Mouse (Mus musculus) intestine, postnatal 0 days (tissue): Measurements from ENCODE around the gene Rtp3. TPM values are rescaled to one million over a fixed set of nuclear protein-coding genes. Genes with fewer than 3 reads are reported as not detected.

Experiments
- ATAC-seq: fragments of 200-750 bp; cut with Nextera tagmentation; 2 replicates; pipeline ENCODE4 v1.8.0; 2017; ENCODE audit warnings: mild to moderate bottlenecking, moderate TSS enrichment, moderate library complexity
- H3K27ac ChIP-seq: fragments of 300-500 bp; sonication (generic); 2 replicates; pipeline ENCODE4 v1.5.1; 2014; ENCODE audit warnings: mild to moderate bottlenecking, low read depth, low read length, moderate library complexity
- H3K27me3 ChIP-seq: fragments of 300-500 bp; sonication (generic); replicated peaks from 2 replicates; pipeline ENCODE4 v1.6.1; 2014; ENCODE audit warnings: low read length, mixed read lengths; ENCODE audit not compliant: control insufficient read depth, insufficient read depth
- H3K36me3 ChIP-seq: fragments of 300-500 bp; sonication (generic); 2 replicates; pipeline ENCODE4 v1.6.1; 2014; ENCODE audit warnings: mild to moderate bottlenecking, moderate library complexity; ENCODE audit not compliant: control insufficient read depth, insufficient read depth
- H3K4me1 ChIP-seq: fragments of 300-500 bp; sonication (generic); replicated peaks from 2 replicates; pipeline ENCODE4 v1.6.1; 2014; ENCODE audit warnings: antibody characterized with exemption, low read length, mixed read lengths; ENCODE audit not compliant: control insufficient read depth, insufficient read depth
- H3K4me2 ChIP-seq: fragments of 300-500 bp; sonication (generic); replicated peaks from 2 replicates; pipeline ENCODE4 v1.6.1; 2014; ENCODE audit warnings: low read depth, mild to moderate bottlenecking, moderate library complexity
- H3K4me3 ChIP-seq: fragments of 300-500 bp; sonication (generic); 2 replicates; pipeline ENCODE4 v1.5.1; 2014; ENCODE audit warnings: low read depth, low read length
- H3K9ac ChIP-seq: fragments of 300-500 bp; sonication (generic); 2 replicates; pipeline ENCODE4 v1.6.1; 2014; ENCODE audit warnings: mild to moderate bottlenecking, low read depth, low read length
- H3K9me3 ChIP-seq: fragments of 300-500 bp; sonication (generic); 2 replicates; pipeline ENCODE4 v1.6.1; 2016; ENCODE audit warnings: mixed run types; ENCODE audit not compliant: control insufficient read depth
- CTCF ChIP-seq: sonication (generic); IDR thresholded peaks from 2 replicates; pipeline ENCODE4 v1.5.1; 2016; ENCODE audit warnings: low read depth, mild to moderate bottlenecking, control low read depth, antibody characterized with exemption, moderate library complexity
- WGBS: fragments of 180-500 bp; shearing (Covaris S2); extraction: QIAGEN DNeasy Blood & Tissue Kit; methylation state at CpG from one replicate; pipeline ENCODE4 v1.1.7; 2014; 5-methylcytosine and 5-hydroxymethylcytosine counted together
- polyA plus RNA-seq: library from polyadenylated mRNA; unstranded; fragments of >200 nt; fragmentation: Nextera tagmentation; extraction: Ambion mirVana; gene quantifications from 2 replicates; pipeline ENCODE4 v1.2.1, GENCODE M21; 2015

The Rtp3 gene
- 0.10 and 0.17 TPM in 2 replicates for polyA plus RNA-seq

DNA sequence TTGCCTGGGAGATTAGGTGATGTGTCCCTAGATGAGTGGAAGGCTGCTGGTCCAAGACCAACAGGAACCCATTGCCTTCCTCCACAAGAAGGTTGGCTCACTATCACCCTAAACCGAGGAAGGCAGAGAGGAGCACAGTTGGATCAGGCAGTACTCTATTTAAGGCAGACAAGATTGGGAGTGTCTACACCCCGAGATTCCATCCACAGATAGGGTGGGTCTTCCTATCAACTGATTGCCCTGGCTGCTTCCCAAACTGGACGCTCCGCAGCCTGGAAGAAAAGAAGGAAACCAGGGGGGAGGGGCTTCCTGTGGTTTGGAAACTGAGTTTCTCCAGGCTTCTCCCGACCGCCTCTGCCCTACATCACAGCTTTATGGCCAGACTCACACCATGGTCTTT, at the start of gene Rtp3:
Rtp3 (minus strand) TSS at position 380 of the 400 bp plus-strand sequence.
- Histone ChIP-seq H3K4me3 (no peak within 1 kb of the TSS), H3K4me1 (no peaks in the 10 kb centered on the region), H3K4me2 (no peak within 1 kb of the TSS), H3K9me3 (no peaks in the 10 kb centered on the region), H3K9ac (no peak within 1 kb of the TSS), H3K27ac (no peak within 1 kb of the TSS), H3K36me3 (no peaks in the 10 kb centered on the region), H3K27me3 (no peaks in the 10 kb centered on the region)
- no peak for ATAC-seq
- no peak for TF ChIP-seq CTCF
- 33% methylated on average over 6 of the region's 6 CpGs for WGBS

- no peaks in the 10 kb centered on the region for H3K9me3 ChIP-seq
- no peak overlapping the region for H3K27ac ChIP-seq
- H3K4me2 ChIP-seq, result no peak overlapping the region
- 63% methylated on average over 4 of the region's 4 CpGs for WGBS
- no peak for ATAC-seq
- H3K4me1 ChIP-seq, result no peaks in the 10 kb centered on the region
- no peaks in the 10 kb centered on the region for H3K36me3 ChIP-seq
- no peak for TF ChIP-seq CTCF
- H3K27me3 ChIP-seq, result no peaks in the 10 kb centered on the region
- H3K4me3 ChIP-seq, result no peak overlapping the region
- no peak overlapping the region for H3K9ac ChIP-seq
Measured at GRCm38 (mm10) chr9:111039966-111040365, 49.6 kb upstream of the Rtp3 start.

DNA sequence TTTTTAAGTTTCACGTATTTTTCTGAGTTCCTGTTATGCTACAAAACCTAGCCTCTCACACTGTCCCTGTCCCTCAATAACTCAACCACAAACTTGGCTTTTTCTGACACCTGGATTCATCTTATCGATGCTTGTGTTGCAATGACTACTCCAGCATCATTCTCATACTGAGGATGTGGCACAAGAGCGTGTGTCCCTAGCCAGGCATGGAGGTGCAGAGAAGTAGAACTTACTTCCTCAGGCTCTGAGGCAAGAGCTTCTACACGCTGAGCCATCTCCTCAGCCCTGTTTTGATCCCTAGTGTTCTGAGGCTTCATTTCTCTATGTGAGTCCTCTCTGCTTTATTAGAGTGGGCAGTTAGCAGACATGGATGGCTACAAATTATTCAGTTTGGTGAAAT, 43.3 kb upstream of the Rtp3 start:
- Histone ChIP-seq H3K4me3 (no peak overlapping the region), H3K27ac (no peak overlapping the region), H3K9me3 (no peaks in the 10 kb centered on the region), H3K27me3 (no peaks in the 10 kb centered on the region), H3K36me3 (no peaks in the 10 kb centered on the region), H3K4me2 (no peak overlapping the region), H3K4me1 (no peaks in the 10 kb centered on the region), H3K9ac (no peak overlapping the region)
- ATAC-seq, result no peak
- WGBS, result 86% methylated on average over 4 of the region's 4 CpGs
- no peak for TF ChIP-seq CTCF

DNA sequence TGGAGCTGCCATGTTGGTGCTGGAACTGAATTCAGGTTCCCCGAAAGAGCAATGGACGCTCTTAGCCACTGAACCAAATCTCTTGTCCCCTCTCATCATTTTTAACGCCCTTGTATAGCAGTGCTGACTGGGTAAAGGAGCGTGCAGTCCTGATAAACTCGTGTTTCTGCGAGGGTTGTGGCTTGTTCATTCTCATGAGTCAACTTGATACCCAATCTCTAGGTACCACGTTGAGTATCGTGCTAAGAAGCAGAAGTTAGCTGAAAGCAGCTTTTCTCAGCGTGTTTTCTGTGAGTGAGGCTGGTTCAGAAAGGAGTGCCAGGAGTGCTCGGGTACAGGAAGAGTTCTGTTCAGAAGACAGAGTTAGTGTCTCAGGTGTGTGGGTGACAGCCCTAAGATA, 36.4 kb upstream of the Rtp3 start:
- Histone ChIP-seq H3K9me3 (no peaks in the 10 kb centered on the region), H3K4me3 (no peak overlapping the region), H3K27me3 (no peaks in the 10 kb centered on the region), H3K27ac (no peak overlapping the region), H3K9ac (no peak overlapping the region), H3K4me2 (no peak overlapping the region), H3K4me1 (no peaks in the 10 kb centered on the region), H3K36me3 (no peaks in the 10 kb centered on the region)
- WGBS, result 88% methylated on average over 10 of the region's 10 CpGs
- no peak for ATAC-seq
- no peak for TF ChIP-seq CTCF

- Histone ChIP-seq H3K27me3 (no peaks in the 10 kb centered on the region), H3K36me3 (no peaks in the 10 kb centered on the region), H3K4me1 (no peaks in the 10 kb centered on the region), H3K27ac (peak within 1 kb of the TSS; percentile 63), H3K4me3 (no peak within 1 kb of the TSS), H3K4me2 (no peak within 1 kb of the TSS), H3K9me3 (no peaks in the 10 kb centered on the region), H3K9ac (no peak within 1 kb of the TSS)
- ATAC-seq, result peak; percentile 96
- WGBS, result 31% methylated on average over 5 of the region's 5 CpGs
- TF ChIP-seq CTCF, result no peak
Measured at GRCm38 (mm10) chr9:111019022-111019421, 28.6 kb upstream of the Rtp3 start, which contains the start of gene Ltf. Gene Ltf, plus strand, starts transcription at chr9:111019271.

- 85% methylated on average over 4 of the region's 4 CpGs for WGBS
- Histone ChIP-seq H3K9me3 (no peaks in the 10 kb centered on the region), H3K9ac (no peak overlapping the region), H3K4me1 (no peaks in the 10 kb centered on the region), H3K4me2 (no peak overlapping the region), H3K27me3 (no peaks in the 10 kb centered on the region), H3K4me3 (no peak overlapping the region), H3K27ac (no peak overlapping the region), H3K36me3 (no peaks in the 10 kb centered on the region)
- TF ChIP-seq CTCF, result peak; percentile 38
- ATAC-seq, result no peak
Measured at GRCm38 (mm10) chr9:111015658-111016057, 25.3 kb upstream of the Rtp3 start.

DNA sequence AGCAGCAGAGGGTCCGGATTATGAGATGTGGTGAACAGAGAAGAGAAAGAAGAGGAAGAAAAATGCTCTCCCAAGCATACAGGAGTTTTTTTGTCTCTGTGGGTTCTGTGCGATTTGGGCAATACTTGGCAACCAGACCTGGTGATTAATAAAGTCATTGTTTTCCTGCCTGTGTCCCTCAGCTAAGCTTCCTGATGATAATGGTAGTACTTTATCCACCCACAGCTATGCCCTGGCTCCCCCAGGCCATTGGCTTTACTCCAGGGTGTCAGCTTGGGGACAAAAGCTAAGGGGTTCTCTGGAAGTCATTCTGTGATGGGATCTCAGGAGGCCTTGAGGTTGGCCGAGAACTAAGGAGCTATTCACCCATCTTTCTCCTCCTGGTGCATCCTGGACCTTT, 21.7 kb upstream of the Rtp3 start:
- Histone ChIP-seq H3K27ac (no peak overlapping the region), H3K9me3 (no peaks in the 10 kb centered on the region), H3K4me3 (no peak overlapping the region), H3K36me3 (no peaks in the 10 kb centered on the region), H3K27me3 (no peaks in the 10 kb centered on the region), H3K4me2 (no peak overlapping the region), H3K9ac (no peak overlapping the region), H3K4me1 (no peaks in the 10 kb centered on the region)
- no peak for TF ChIP-seq CTCF
- ATAC-seq, result no peak
- 81% methylated on average over 3 of the region's 3 CpGs for WGBS
